Comparison of ENCODE assay signal across 8 mouse cellular contexts in the genomic region with DNA sequence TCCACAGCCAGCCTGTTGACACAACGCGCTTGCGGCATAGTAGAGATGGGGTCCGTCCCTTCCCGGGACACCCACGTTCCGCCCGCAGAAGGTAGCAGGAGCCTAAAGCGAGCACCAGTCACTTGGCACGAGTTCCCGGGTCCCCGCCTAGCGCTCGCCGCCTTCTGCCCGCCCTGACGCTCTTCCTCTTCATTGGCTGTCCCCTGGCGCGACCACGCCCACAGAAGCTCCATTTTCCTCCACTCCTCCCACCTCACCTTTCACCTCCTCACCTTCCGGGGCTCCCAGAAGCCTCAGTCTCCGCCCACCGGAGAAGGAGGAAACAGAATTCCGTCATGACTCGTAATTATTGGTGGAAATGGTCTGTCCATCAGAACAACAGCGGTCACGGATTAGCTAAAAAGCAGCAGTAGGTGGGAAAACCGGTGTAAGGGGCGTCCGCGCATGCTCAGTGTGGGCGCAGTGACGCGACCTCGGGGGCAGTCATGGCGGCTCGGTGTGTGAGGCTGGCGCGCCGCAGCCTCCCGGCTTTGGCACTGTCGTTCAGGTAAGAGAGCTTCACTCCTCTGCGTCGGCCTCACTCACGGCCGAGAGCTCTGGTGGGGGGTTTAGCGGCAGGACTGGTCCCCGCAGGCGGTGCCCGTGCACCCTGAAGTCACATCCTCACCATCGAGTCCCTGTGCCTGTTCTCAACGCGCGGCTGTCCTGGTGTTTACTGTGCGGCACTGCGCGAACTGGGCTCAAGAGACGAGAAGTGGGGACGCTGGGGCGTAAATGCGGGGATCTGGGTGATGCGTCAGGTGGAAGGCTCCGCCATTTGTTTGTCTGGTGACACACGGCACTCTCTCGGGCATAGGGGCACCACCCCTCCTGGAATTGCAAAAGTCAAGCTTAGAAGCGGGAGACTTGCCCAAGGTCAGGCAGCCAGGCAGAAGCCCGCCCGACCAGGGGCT. TPM values are rescaled to one million over a fixed set of nuclear protein-coding genes. Genes with fewer than 3 reads are reported as not detected.
DNase-seq lines count a peak whose midpoint lies in the region; ATAC-seq lines count a peak whose summit lies in the region.

Gene Grpel1 (plus strand): TSS at position 290 of the 953 bp plus-strand sequence.

- ATAC-seq in hindbrain, embryonic 15.5 days (ENCODE audit: low FRiP score, low read depth), result peak; percentile 98

- H3K4me1 ChIP-seq in hindbrain, embryonic 15.5 days (replicated peaks), result peaks cover 22% of the 10 kb centered on the region

- DNase-seq in T-cell, adult 2 months (ENCODE audit: low spot score), result peak; percentile 99
- DNase-seq in cerebellum, postnatal 36 days, result peak; percentile 95 to 96
- peak; percentile 96 to 99 for DNase-seq in frontal cortex, postnatal 36 days (ENCODE audit: low spot score in 2 of 2)
- peak; percentile 99 for DNase-seq in left cerebral cortex, adult 11 months (ENCODE audit: low spot score)
- peak; percentile 99 for DNase-seq in lung, postnatal 4 days
- DNase-seq in retina, postnatal 7 days (ENCODE audit: low read depth, low spot score), result peak; percentile 100
- peak; percentile 90 for DNase-seq in urinary bladder, adult 2 months (ENCODE audit: low spot score)

- H3K9me3 ChIP-seq in hindbrain, embryonic 15.5 days, result no peaks in the 10 kb centered on the region

- H3K9ac ChIP-seq in hindbrain, embryonic 15.5 days, result peak within 1 kb of the TSS; percentile 85

- peaks cover 12% of the 10 kb centered on the region for H3K36me3 ChIP-seq in hindbrain, embryonic 15.5 days

- WGBS in hindbrain, embryonic 15.5 days, result under 1% methylated on average over 68 of the region's 68 CpGs

- H3K4me2 ChIP-seq in hindbrain, embryonic 15.5 days, result peak within 1 kb of the TSS; percentile 98

- H3K27me3 ChIP-seq in hindbrain, embryonic 15.5 days, result no peaks in the 10 kb centered on the region

- peak within 1 kb of the TSS; percentile 96 for H3K4me3 ChIP-seq in hindbrain, embryonic 15.5 days

- H3K27ac ChIP-seq in hindbrain, embryonic 15.5 days (replicated peaks), result peak within 1 kb of the TSS; percentile 77

RNA-seq across cellular contexts. Expression of gene Grpel1, which starts in this region (rescaled TPM):
- polyA plus RNA-seq in hindbrain, embryonic 15.5 days (2015; fragmentation: Nextera tagmentation; extraction: Ambion mirVana), result 42.0 and 42.2 TPM in 2 replicates
- 25.3 and 32.5 TPM in 2 replicates for polyA plus RNA-seq in urinary bladder, adult 2 months (2012; rRNA removed)

Comparison
In these comparisons a context has a peak if more than half of its experiments do, and no peak if none do; other contexts are left out.
1. Peak in every context shown above with its lines: DNase-seq, ATAC-seq, H3K4me3 ChIP-seq and H3K27ac ChIP-seq.